Mouse (Mus musculus): ENCODE results near the gene Arhgap28. TPM values are rescaled to one million over a fixed set of nuclear protein-coding genes. Genes with fewer than 3 reads are reported as not detected.

Gene Arhgap28
- total RNA-seq, 1 experiment from 2014 or later: 5.5 TPM

DNA sequence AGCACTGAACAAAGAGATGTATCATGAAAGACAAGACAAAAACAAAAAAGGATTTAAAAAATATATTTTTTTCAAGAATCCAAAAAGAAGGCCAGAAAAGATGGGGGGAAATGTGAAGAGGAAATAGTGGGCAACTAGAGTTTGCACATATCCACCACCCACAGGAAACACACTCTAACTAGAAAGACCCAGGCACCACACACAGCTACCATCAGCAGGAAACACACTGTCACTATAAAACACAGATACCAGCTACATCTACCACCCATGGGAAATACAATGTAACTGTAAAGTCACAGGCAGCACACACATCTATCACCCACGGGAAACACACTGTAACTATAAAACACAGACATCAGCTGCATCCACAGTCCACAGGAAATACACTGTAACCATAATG is 46.3 kb downstream of the Arhgap28 start:
- ATAC-seq (replicated peaks in 1 of 2; ENCODE audit: insufficient read depth in 1 of 2, low FRiP score in 2 of 2, low TSS enrichment in 1 of 2, low read depth in 1 of 2, poor library complexity in 2 of 2, severe bottlenecking in 2 of 2): peak; percentile 35 to 62; a peak in 2 of 4 replicates

DNA sequence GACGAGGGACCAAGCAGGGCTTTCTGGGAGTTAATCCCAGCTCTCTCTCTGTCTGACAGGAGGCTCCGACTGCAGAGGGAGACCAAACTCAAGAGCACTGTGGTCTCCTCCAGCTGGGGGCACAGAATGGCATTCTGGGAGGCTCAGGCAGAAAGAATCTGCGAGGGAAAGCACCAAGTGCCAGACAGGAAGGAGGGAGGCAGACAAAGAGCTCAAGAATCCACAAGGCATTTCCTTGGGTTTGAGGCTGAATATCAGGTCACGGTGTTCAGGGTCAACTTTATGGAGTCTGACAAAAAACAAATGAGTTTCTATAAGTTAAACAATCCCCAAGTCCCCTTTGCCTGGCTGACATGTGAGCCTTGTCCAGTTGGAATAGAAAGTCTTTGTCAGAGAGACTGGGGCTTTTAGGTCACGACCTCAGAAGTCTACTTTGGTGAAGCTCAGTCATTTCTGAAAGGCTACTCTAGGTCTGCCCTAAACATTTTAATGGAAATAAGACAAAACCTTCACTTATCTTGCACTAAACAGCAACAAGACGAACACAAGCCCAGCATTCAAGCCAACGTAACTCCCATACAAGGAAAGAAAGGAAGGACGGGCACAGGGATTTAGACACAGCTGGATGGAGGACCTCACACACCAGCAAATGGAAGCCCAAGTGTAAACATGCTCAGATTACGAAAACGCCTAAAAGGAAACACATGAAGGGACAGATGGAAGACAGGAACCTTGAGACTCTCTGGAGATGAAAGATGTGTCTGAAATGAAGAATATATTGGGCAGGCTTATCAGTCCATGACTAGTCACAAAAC is 47.8 kb downstream of the Arhgap28 start:
- ATAC-seq (replicated peaks in 1 of 2; ENCODE audit: insufficient read depth in 1 of 2, low FRiP score in 2 of 2, low TSS enrichment in 1 of 2, low read depth in 1 of 2, poor library complexity in 2 of 2, severe bottlenecking in 2 of 2): no peak

DNA sequence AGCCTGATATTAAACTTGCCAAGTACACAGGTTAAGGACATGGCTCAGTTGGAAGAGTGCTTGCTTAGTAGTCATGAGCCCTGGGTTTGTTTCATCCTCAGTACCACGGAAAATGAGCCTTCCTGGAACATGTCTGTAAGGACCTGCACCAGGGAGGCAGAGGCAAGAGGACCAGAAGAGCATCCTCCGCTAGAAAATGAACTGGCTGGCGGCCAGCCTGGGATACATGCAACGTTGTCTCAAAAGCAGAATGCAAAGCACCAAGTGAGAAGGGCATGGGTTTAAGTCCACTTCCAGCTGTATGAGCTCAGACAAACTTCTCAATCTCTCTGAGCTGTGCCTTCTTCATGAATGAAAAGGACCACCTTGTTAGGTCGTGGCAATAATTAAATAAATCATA is 49.0 kb downstream of the Arhgap28 start:
- no peak for ATAC-seq (replicated peaks in 1 of 2; ENCODE audit: insufficient read depth in 1 of 2, low FRiP score in 2 of 2, low TSS enrichment in 1 of 2, low read depth in 1 of 2, poor library complexity in 2 of 2, severe bottlenecking in 2 of 2)

DNA sequence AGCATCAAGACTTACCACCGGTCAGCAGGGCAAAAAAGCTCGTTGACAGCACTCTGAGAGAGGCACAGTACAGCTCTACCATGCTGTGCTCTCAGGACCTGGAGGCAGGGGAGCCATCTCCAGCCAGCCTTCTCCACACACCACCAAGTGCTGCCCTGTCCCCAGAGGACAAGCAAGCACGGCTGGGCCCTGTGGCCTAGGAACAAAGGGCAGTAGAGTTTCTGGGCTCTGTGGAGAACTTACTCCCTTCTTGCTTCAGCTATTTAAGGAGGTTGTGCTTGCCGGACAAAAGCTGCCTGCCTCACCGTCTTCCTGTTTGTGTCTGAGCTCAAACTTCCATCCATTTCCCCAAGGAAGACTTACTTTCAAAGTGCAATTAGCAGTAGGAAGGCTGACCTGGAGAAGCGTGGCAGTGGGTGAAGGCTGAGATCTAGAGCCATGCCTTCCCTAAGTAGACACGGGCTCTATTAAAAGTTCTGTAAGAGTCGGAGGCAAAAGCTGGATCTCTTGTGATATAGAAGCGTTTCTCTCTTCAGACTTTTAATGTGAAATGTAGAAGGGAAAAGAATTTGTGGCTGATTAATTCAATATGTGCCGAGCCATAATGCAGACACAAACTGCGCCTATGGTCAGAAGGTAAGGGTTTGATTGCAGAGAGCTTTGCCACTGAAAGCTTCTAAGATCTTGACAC is 53.3 kb downstream of the Arhgap28 start:
- peak; percentile 18 to 21; a peak in 1 of 4 replicates for ATAC-seq (replicated peaks in 1 of 2; ENCODE audit: insufficient read depth in 1 of 2, low FRiP score in 2 of 2, low TSS enrichment in 1 of 2, low read depth in 1 of 2, poor library complexity in 2 of 2, severe bottlenecking in 2 of 2)

DNA sequence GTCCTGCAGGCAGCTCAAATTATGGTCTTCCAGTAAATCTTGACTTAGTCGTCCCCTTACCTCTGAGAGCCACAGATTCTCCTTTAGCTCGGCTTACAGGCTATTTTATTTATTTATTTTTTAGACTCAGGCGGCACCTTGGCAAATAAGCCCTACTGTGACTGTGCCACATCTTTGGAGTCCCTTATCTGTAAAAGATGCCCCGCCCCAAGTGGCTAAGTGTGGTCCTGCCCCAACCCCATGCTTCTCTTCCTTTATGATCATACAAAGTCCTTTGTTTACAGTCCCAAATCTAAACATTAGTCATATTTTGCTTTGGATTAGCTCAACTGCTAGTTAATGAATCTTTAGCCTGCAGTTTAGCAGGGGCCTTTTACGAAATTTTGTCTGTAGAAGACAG is 55.3 kb downstream of the Arhgap28 start:
- ATAC-seq (replicated peaks in 1 of 2; ENCODE audit: insufficient read depth in 1 of 2, low FRiP score in 2 of 2, low TSS enrichment in 1 of 2, low read depth in 1 of 2, poor library complexity in 2 of 2, severe bottlenecking in 2 of 2): no peak

DNA sequence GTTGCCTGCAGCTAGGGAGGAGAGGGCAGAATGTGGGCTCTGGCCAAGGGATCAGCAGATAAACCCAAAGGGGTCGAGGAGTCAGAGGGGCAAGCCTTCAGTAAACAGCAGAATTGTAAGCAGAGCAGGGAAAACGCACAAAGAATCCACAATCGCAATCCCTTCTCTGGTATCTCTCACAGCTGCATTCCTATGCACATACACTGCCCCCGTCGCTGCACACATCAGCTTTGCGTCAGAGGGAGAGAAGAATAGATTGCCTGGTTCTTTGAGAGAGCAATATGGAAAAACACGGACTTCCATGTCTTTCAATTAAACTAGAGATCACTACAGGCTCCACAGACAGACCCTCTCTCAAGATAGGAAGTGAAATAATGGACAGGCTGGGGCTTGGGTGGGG is 58.5 kb downstream of the Arhgap28 start:
- no peak for ATAC-seq (replicated peaks in 1 of 2; ENCODE audit: insufficient read depth in 1 of 2, low FRiP score in 2 of 2, low TSS enrichment in 1 of 2, low read depth in 1 of 2, poor library complexity in 2 of 2, severe bottlenecking in 2 of 2)

DNA sequence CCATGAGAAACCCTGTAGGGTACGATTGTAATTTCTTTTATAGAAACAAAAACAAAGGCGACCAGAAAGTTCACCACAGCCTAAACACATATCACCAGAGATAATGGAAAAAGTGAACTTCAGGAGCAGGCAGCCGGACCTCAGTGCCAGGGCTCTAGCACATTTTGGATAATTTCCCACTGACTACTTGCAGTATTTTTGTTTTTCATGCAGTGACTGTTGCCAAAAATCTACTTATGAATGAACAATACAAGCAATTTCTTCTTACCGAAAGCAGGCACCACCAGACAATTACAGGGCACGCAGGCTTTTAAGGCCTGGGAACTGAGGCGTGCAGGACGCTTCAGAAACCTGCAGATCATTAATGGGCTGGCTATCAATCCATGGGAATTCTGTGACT is 59.7 kb downstream of the Arhgap28 start:
- no peak for ATAC-seq (replicated peaks in 1 of 2; ENCODE audit: insufficient read depth in 1 of 2, low FRiP score in 2 of 2, low TSS enrichment in 1 of 2, low read depth in 1 of 2, poor library complexity in 2 of 2, severe bottlenecking in 2 of 2)

DNA sequence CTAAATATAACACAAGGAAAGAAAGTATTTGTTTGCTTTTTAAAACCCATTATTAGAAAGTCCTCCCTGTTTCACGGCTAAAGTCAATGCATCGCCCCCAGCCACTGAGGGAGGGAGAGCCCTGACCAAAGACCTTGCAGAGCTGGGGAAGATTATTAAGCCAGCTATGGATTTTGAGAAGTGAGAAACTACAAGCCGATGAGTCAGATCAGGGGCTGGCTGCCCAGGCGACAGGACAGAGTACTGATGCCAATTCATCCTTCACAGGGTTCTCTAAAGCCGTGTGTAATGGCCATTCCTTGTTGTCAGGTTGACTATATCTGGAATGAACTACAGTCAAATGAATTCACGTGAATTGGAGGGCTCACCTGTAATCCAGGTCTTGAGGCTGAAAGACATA is 62.9 kb downstream of the Arhgap28 start:
- no peak for ATAC-seq (replicated peaks in 1 of 2; ENCODE audit: insufficient read depth in 1 of 2, low FRiP score in 2 of 2, low TSS enrichment in 1 of 2, low read depth in 1 of 2, poor library complexity in 2 of 2, severe bottlenecking in 2 of 2)

DNA sequence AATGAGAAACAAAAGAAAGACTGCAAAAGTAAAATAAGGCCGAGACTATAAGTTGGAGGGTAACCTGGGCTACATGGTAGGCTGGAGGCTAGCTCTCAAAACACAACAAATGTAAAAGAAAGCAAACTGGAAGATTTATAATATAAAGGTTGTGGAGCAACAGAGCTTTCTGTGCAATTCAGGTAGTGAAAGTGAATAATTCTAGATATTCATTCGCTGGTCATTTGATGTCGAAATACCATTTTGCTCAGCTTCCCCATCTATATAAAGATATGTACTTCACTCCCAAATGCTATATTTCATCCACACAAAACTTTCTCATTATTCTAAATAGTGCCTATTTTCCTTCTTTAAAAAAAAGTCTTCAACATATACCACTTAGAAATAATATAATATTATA is 66.9 kb downstream of the Arhgap28 start:
- ATAC-seq (replicated peaks in 1 of 2; ENCODE audit: insufficient read depth in 1 of 2, low FRiP score in 2 of 2, low TSS enrichment in 1 of 2, low read depth in 1 of 2, poor library complexity in 2 of 2, severe bottlenecking in 2 of 2): no peak

DNA sequence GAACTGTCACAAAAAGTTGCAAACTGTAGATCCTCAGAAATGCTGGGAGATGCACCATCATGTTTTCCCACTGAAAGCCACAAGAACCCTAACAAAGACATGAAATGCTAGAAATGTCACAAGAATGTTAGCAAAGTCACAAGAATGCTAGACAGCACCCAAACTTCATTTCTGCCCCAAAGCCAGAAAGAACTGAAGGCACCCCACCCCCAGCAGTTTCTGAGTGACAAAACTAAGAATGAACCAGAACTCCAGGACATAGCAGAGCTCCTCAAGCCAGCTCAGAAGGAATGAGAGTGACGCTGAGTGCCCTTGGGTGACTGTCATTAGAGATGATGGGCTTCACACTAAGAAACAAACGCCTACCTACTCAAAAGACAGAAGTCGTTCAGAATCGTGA is 68.4 kb downstream of the Arhgap28 start:
- ATAC-seq (replicated peaks in 1 of 2; ENCODE audit: insufficient read depth in 1 of 2, low FRiP score in 2 of 2, low TSS enrichment in 1 of 2, low read depth in 1 of 2, poor library complexity in 2 of 2, severe bottlenecking in 2 of 2): no peak

DNA sequence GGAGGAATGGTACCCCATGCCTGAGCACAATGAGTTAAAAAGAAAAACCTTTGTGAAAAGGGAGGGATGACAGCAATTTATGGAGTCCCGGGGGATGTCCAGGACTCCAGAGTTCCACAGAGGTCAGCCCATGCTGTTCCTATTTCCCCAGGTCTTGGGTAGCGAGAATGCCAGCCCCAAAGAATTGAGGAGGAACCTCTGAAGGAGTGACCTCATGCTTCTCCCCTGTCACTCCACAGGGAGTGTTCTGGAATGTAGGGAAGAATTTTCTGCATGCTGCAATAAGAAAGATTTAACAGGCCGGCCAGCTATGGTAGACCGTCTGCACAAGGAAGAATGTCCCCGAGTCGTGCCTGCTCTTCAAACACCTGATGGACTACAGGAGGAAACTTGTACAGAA is 72.5 kb downstream of the Arhgap28 start:
- no peak for ATAC-seq (replicated peaks in 1 of 2; ENCODE audit: insufficient read depth in 1 of 2, low FRiP score in 2 of 2, low TSS enrichment in 1 of 2, low read depth in 1 of 2, poor library complexity in 2 of 2, severe bottlenecking in 2 of 2)

DNA sequence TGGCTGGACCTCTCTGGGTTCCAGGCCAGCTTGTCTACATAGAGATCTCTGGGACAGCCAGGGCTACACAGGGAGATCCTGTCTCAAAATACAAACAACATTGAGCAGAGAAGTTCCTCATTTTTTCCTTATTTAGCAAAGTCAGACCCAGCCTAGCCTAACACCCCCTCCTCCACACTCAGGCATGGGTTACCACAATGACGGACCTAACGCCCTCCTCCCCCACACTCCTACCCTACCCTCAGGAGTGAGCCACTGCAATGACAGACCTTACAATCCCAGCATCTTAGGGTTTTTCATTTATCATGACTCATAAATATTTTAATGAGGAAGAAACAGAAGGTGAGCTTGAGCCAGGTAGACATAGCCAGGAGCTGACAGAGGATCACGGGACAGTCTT is 73.0 kb downstream of the Arhgap28 start:
- ATAC-seq (replicated peaks in 1 of 2; ENCODE audit: insufficient read depth in 1 of 2, low FRiP score in 2 of 2, low TSS enrichment in 1 of 2, low read depth in 1 of 2, poor library complexity in 2 of 2, severe bottlenecking in 2 of 2): peak; percentile 83 to 89; a peak in 3 of 4 replicates

DNA sequence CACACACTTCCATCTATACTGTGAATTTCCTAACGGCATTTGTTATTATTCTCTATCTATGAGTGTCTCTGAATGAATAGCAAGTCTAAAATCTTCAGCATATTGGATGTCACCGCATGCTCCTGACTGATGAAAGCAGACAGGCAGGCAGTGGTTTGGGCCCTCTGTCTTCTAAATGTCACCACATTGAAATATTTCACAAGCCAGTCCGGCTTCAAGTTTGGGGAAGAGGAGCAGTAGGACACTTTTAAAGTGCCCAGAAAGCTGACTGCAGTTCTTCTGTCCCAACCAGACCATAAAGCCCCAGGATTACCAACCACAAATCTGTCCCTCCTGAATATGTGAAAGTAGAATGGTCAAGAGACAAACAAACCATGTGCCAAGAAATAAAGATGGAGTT is 73.5 kb downstream of the Arhgap28 start:
- ATAC-seq (replicated peaks in 1 of 2; ENCODE audit: insufficient read depth in 1 of 2, low FRiP score in 2 of 2, low TSS enrichment in 1 of 2, low read depth in 1 of 2, poor library complexity in 2 of 2, severe bottlenecking in 2 of 2): no peak

DNA sequence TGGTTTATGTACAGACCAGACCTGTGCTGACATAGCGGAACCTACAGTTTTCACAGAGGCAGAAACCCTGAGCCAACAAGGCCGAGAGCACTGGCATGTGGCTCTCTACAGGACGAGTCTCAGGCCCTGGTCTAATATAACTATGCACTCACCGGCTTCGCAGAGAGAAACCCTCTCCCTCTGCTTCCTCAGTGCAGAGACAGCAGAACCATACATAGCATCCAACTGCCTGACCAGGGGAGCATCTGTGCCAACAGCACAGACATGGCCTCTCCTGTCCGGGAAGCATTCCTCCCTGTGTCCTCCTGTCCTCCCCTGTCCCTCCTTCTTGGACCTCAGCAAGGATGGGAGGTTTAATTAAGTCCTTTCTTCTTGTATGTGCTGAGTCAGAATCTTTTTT is 75.6 kb downstream of the Arhgap28 start:
- ATAC-seq (replicated peaks in 1 of 2; ENCODE audit: insufficient read depth in 1 of 2, low FRiP score in 2 of 2, low TSS enrichment in 1 of 2, low read depth in 1 of 2, poor library complexity in 2 of 2, severe bottlenecking in 2 of 2): no peak

DNA sequence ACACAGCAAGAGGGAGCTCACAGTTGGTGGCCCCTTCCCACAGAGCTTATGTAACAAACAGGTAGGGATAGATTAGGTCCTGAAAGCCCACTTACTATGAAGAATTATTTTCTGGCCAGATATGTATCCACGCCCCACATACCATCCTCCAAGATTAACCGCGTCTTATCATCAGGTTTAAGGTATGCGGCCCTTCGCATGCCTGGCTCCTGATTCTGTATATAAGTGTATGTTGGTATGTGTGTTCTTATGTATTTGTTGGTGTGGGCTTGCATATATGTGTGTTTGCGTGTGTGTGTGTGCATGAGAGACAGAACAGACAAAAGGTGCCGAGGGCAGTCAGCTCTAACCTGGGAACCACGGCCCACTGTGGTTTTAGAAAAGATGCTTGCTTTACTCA is 76.1 kb downstream of the Arhgap28 start:
- ATAC-seq (replicated peaks in 1 of 2; ENCODE audit: insufficient read depth in 1 of 2, low FRiP score in 2 of 2, low TSS enrichment in 1 of 2, low read depth in 1 of 2, poor library complexity in 2 of 2, severe bottlenecking in 2 of 2): no peak

DNA sequence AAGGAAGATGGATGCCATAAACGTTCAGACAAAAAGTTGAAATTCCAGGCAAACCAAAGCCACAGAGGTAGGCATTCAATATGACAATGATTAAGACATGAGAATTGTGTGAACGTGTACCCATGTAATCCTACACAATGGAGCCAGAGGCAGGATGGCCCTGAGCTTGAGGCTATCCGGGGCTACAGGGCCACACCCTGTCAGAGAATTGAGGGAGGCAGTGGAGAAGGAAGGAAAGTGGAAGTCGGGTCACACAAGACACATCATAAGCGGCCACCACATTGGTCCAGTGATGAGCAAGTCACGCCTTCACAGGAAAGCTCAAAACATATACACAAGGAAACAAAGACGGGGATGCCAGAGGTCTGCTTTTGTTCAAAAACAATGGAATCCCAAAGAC is 84.0 kb downstream of the Arhgap28 start:
- ATAC-seq (replicated peaks in 1 of 2; ENCODE audit: insufficient read depth in 1 of 2, low FRiP score in 2 of 2, low TSS enrichment in 1 of 2, low read depth in 1 of 2, poor library complexity in 2 of 2, severe bottlenecking in 2 of 2): no peak

DNA sequence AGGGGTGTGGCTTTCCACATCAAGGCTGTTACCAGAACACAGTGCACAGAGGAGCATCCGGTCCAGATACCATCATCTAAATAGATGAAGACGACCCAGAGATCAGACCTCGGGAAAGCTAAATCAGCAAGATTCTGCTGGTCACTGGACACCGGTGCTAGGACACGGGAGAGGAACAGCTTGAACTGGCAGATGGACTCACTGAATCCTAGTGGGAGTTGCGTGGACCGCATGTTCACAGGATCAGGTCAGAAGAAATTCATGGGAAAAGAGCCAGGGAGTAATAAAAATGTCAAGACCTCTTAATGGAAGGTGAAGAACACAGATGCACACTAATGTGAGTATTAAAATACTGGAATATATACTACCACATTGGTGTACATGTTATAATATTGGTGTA is 85.7 kb downstream of the Arhgap28 start:
- ATAC-seq (replicated peaks in 1 of 2; ENCODE audit: insufficient read depth in 1 of 2, low FRiP score in 2 of 2, low TSS enrichment in 1 of 2, low read depth in 1 of 2, poor library complexity in 2 of 2, severe bottlenecking in 2 of 2): no peak

DNA sequence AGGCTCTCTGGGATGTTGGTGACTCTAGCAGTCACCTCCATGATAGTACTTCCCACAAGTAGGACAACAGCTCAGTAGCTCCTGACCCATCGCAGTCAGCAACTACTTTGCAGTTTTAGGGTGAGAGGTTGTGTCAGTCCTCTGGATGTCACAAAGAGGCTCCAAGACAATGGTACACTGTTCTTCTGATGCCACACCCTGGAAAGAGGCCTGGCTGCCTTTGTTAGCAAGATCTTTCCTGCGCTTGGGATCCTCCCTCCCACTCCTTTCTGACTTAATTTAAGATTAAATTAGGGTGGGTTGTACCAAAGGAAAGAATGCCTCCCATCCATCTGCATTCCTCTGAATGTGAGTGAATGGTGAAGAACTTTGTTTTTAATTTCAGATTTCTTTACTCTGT is 87.0 kb downstream of the Arhgap28 start:
- no peak for ATAC-seq (replicated peaks in 1 of 2; ENCODE audit: insufficient read depth in 1 of 2, low FRiP score in 2 of 2, low TSS enrichment in 1 of 2, low read depth in 1 of 2, poor library complexity in 2 of 2, severe bottlenecking in 2 of 2)

DNA sequence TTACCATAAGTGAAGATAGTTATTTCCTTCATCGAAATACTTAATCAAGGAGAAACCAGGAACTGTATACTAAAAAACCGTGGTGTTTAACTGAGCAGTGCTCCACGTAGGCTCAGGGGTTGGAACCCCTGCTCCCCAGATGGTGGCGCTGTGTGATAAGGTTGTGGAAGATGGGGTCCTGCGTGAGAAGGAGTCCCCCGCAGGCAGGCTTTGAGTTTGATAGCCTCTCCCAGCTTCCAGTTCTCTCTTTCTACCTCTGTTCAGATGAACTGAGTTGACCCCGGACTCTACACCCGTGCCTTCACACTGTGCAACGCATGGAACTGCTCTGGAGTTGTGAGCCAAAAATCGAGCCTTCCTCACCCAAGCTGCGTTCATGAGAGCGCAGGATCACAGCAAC is 91.3 kb downstream of the Arhgap28 start:
- ATAC-seq (replicated peaks in 1 of 2; ENCODE audit: insufficient read depth in 1 of 2, low FRiP score in 2 of 2, low TSS enrichment in 1 of 2, low read depth in 1 of 2, poor library complexity in 2 of 2, severe bottlenecking in 2 of 2): peak; percentile 80 to 86

All from hematopoietic stem cell, adult 5-6 weeks (primary cell).